27 mouse cellular contexts compared by ENCODE assay signal in genomic region chr16:4956609-4957008, GRCm38 (mm10). TPM values are rescaled to one million over a fixed set of nuclear protein-coding genes. Genes with fewer than 3 reads are reported as not detected.
"Had no signal": no experiment of that assay in that cellular context is flagged by ENCODE, and none has a peak within 500 bp of the region (broad histone marks: within the 10 kb centered on the region; RNA-seq: fewer than 3 reads in every experiment).

No protein-coding gene starts in this region.

- H3K4me3 ChIP-seq: liver, embryonic 13.5 days; liver, embryonic 15.5 days; lung, embryonic 15.5 days; megakaryocyte, embryonic 14.5 days; midbrain, embryonic 12.5 days; myocyte; neural tube, embryonic 12.5 days; stomach, embryonic 15.5 days had no signal

- ATAC-seq: liver, postnatal 0 days; lung, postnatal 0 days; midbrain, embryonic 16.5 days had no signal

- DNase-seq: liver, embryonic 13.5 days; liver, postnatal 0 days; lung, adult 2 months; lung, postnatal 14 days; lung, postnatal 36 days; midbrain, embryonic 14.5 days; retina, postnatal 1 day; right cerebral cortex, adult 18-20 months; right cerebral cortex, postnatal 25 days; right cerebral cortex, postnatal 4 days; thymus, adult 18-20 months; thymus, postnatal 14 days; thymus, postnatal 36 days had no signal

- H3K27me3 ChIP-seq: liver, embryonic 13.5 days; liver, embryonic 15.5 days; lung, embryonic 15.5 days; megakaryocyte, embryonic 14.5 days; midbrain, embryonic 12.5 days; neural tube, embryonic 12.5 days; stomach, embryonic 15.5 days had no signal

- H3K9me3 ChIP-seq: liver, embryonic 13.5 days; liver, embryonic 15.5 days; lung, embryonic 15.5 days; megakaryocyte, embryonic 14.5 days; midbrain, embryonic 12.5 days; neural tube, embryonic 12.5 days; stomach, embryonic 15.5 days had no signal

- H3K9ac ChIP-seq: liver, embryonic 13.5 days; liver, embryonic 15.5 days; liver, postnatal 0 days; lung, embryonic 15.5 days; midbrain, embryonic 12.5 days; neural tube, embryonic 12.5 days; stomach, embryonic 15.5 days had no signal

- H3K27ac ChIP-seq: liver, embryonic 13.5 days; liver, embryonic 15.5 days; lung, embryonic 15.5 days; macrophage; midbrain, embryonic 12.5 days; neural tube, embryonic 12.5 days; stomach, embryonic 15.5 days; stomach, postnatal 0 days had no signal

- H3K4me1 ChIP-seq: liver, embryonic 15.5 days; lung, embryonic 15.5 days; midbrain, embryonic 12.5 days; neural tube, embryonic 12.5 days; stomach, embryonic 15.5 days had no signal

- H3K4me2 ChIP-seq: liver, embryonic 13.5 days; liver, embryonic 15.5 days; lung, embryonic 15.5 days; midbrain, embryonic 12.5 days; neural tube, embryonic 12.5 days; stomach, embryonic 15.5 days had no signal

RNA-seq across cellular contexts. Expression of gene Sept12, which starts 41.0 kb away (rescaled TPM):
- total RNA-seq: megakaryocyte progenitor cell, adult 5-6 weeks had no signal
- polyA plus RNA-seq: liver, embryonic 13.5 days; liver, embryonic 15.5 days; liver, postnatal 0 days; lung, adult 2 months; macrophage; midbrain, embryonic 12.5 days; midbrain, embryonic 14.5 days; midbrain, embryonic 16.5 days; neural tube, embryonic 12.5 days; neural tube, embryonic 14.5 days; spleen, adult 2 months; stomach, embryonic 15.5 days; stomach, postnatal 0 days had no signal

RNA-seq across cellular contexts. Expression of gene Smim22, which starts 50.5 kb away (rescaled TPM):
- total RNA-seq: megakaryocyte progenitor cell, adult 5-6 weeks had no signal
- polyA plus RNA-seq: macrophage; midbrain, embryonic 12.5 days; midbrain, embryonic 14.5 days; neural tube, embryonic 12.5 days; neural tube, embryonic 14.5 days had no signal
